ENCODE assay signal across 29 mouse cellular contexts in the genomic region with DNA sequence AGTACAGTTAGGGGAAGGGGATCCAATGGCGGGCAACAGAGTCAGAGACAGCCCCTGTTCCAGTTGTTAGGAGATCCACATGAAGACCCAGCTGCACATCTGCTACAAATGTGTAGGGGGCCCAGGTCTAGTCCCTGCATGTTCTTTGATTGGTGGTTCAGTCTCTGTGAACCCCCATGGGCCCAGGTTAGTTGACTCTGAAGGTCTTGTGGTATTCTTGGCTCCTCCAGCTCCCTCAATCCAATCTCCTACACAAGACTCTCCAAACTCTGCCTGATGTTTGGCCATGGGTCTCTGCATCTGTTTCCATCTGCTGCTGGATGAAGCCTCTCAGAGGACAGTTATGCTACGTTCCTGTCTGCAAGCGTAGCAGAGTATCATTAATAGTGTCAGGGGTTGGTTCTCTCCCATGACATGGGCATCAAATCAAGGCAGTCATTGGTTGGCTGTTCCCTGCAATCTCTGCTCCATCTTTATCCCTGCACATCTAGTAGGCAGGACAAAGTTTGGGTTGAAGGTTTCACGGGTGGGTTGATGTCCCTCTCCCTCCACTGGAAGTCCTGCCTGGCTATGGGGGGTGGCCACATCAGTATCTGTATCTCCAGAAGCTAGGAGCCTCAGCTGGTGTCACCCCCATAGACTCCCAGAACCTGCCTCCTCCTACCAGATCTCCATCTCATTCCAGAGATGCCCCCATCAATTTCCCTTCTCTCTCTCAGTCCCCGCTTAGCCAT. TPM values are rescaled to one million over a fixed set of nuclear protein-coding genes. Genes with fewer than 3 reads are reported as not detected.
DNase-seq lines count a peak whose midpoint lies in the region; ATAC-seq and TF ChIP-seq lines count a peak whose summit lies in the region.
"Had no signal": no experiment of that assay in that cellular context is flagged by ENCODE, and none has a peak within 500 bp of the region (broad histone marks: within the 10 kb centered on the region; RNA-seq: fewer than 3 reads in every experiment).

No protein-coding gene starts in this region.

- no peaks in the 10 kb centered on the region for H3K9me3 ChIP-seq in heart, embryonic 14.5 days (ENCODE audit: control insufficient read depth, low read length)
- H3K9me3 ChIP-seq in liver, postnatal 0 days (ENCODE audit: low read length): no peaks in the 10 kb centered on the region
- no peaks in the 10 kb centered on the region for H3K9me3 ChIP-seq in liver, embryonic 12.5 days (replicated peaks)
- no peaks in the 10 kb centered on the region for H3K9me3 ChIP-seq in stomach, embryonic 16.5 days (replicated peaks; ENCODE audit: control insufficient read depth, low read length)
- H3K9me3 ChIP-seq: embryonic facial prominence, embryonic 12.5 days; hindbrain, embryonic 12.5 days; intestine, embryonic 15.5 days; liver, embryonic 15.5 days; lung, embryonic 15.5 days; midbrain, embryonic 10.5 days; midbrain, embryonic 15.5 days had no signal

- no peak for TF ChIP-seq EP300 in liver, postnatal 0 days (IDR thresholded peaks at IDR 0.05; ENCODE audit: low read depth)

- H3K4me3 ChIP-seq in gastrocnemius, adult 2 months: no peak overlapping the region
- H3K4me3 ChIP-seq in heart, embryonic 14.5 days (ENCODE audit: control insufficient read depth in 1 of 2, insufficient read depth in 1 of 2, low read depth in 1 of 2, low read length in 2 of 2): no peak overlapping the region
- no peak overlapping the region for H3K4me3 ChIP-seq in liver, postnatal 0 days (ENCODE audit: low read depth, low read length)
- H3K4me3 ChIP-seq in liver, embryonic 12.5 days: no peak overlapping the region
- no peak overlapping the region for H3K4me3 ChIP-seq in stomach, embryonic 16.5 days (replicated peaks; ENCODE audit: low read length)
- H3K4me3 ChIP-seq: embryonic facial prominence, embryonic 12.5 days; hindbrain, embryonic 12.5 days; intestine, embryonic 15.5 days; liver, embryonic 15.5 days; lung, embryonic 15.5 days; midbrain, embryonic 10.5 days; midbrain, embryonic 15.5 days had no signal

- H3K36me3 ChIP-seq in heart, embryonic 14.5 days (ENCODE audit: control insufficient read depth, insufficient read depth, low read length): no peaks in the 10 kb centered on the region
- H3K36me3 ChIP-seq in liver, postnatal 0 days (replicated peaks; ENCODE audit: insufficient read depth, low read length): no peaks in the 10 kb centered on the region
- no peaks in the 10 kb centered on the region for H3K36me3 ChIP-seq in liver, embryonic 12.5 days
- H3K36me3 ChIP-seq in stomach, embryonic 16.5 days (ENCODE audit: control insufficient read depth, insufficient read depth, low read length): no peaks in the 10 kb centered on the region
- H3K36me3 ChIP-seq: embryonic facial prominence, embryonic 12.5 days; hindbrain, embryonic 12.5 days; intestine, embryonic 15.5 days; liver, embryonic 15.5 days; lung, embryonic 15.5 days; midbrain, embryonic 10.5 days; midbrain, embryonic 15.5 days had no signal

- TF ChIP-seq CTCF in gastrocnemius, adult 2 months (IDR thresholded peaks at IDR 0.05): no peak
- no peak for TF ChIP-seq CTCF in liver, postnatal 0 days (IDR thresholded peaks at IDR 0.05; ENCODE audit: low read depth)

- H3K27ac ChIP-seq in gastrocnemius, adult 2 months: peak overlapping the region; percentile 72
- peak overlapping the region; percentile 33 to 57; a peak in 2 of 4 replicates for H3K27ac ChIP-seq in heart, embryonic 14.5 days (replicated peaks in 1 of 2; ENCODE audit: control insufficient read depth in 1 of 2, insufficient read depth in 1 of 2, low read depth in 2 of 2, low read length in 2 of 2)
- 0 out of 2 replicates have a peak overlapping the region, but pooled peaks have one; percentile 29 for H3K27ac ChIP-seq in liver, postnatal 0 days (ENCODE audit: low read depth)
- no peak overlapping the region for H3K27ac ChIP-seq in liver, embryonic 12.5 days
- H3K27ac ChIP-seq in stomach, embryonic 16.5 days (ENCODE audit: low read length): peak overlapping the region; percentile 29; the same call in 1 of the 2 replicates
- H3K27ac ChIP-seq: embryonic facial prominence, embryonic 12.5 days; hindbrain, embryonic 12.5 days; hindbrain, postnatal 0 days; intestine, embryonic 15.5 days; kidney, postnatal 0 days; liver, embryonic 15.5 days; lung, embryonic 15.5 days; midbrain, embryonic 10.5 days; midbrain, embryonic 15.5 days had no signal

- 75% methylated on average over 5 of the region's 5 CpGs for WGBS in heart, embryonic 14.5 days
- WGBS in liver, postnatal 0 days (ENCODE audit: insufficient replicate concordance): 80% methylated on average over 5 of the region's 5 CpGs
- 65% methylated on average over 5 of the region's 5 CpGs for WGBS in liver, embryonic 12.5 days (ENCODE audit: insufficient replicate concordance)
- 90% methylated on average over 5 of the region's 5 CpGs for WGBS in stomach, embryonic 16.5 days

- DNase-seq in gastrocnemius, adult 2 months: no peak
- no peak for DNase-seq in gastrocnemius, postnatal 14 days
- no peak for DNase-seq in heart, postnatal 25 days (ENCODE audit: low spot score)
- DNase-seq in liver, postnatal 0 days: no peak
- DNase-seq: adrenal gland, adult 8-10 months; cerebellum, adult 8-10 months; cerebellum, postnatal 36 days; embryo, embryonic 11 days; layer of hippocampus, postnatal 36 days; left cerebral cortex, postnatal 4 days; right cerebral cortex, postnatal 25 days; spleen, adult 18-20 months; thymus, postnatal 4 days had no signal

- no peaks in the 10 kb centered on the region for H3K27me3 ChIP-seq in heart, embryonic 14.5 days (ENCODE audit: control insufficient read depth, insufficient read depth, low read length)
- no peaks in the 10 kb centered on the region for H3K27me3 ChIP-seq in liver, postnatal 0 days (ENCODE audit: insufficient read depth, low read length)
- peaks cover 8% of the 10 kb centered on the region; the same call in 1 of the 2 replicates for H3K27me3 ChIP-seq in liver, embryonic 12.5 days (replicated peaks)
- H3K27me3 ChIP-seq in stomach, embryonic 16.5 days (ENCODE audit: control insufficient read depth, insufficient read depth, low read length): no peaks in the 10 kb centered on the region
- H3K27me3 ChIP-seq: CH12.LX; embryonic facial prominence, embryonic 12.5 days; hindbrain, embryonic 12.5 days; intestine, embryonic 15.5 days; lung, embryonic 15.5 days; midbrain, embryonic 15.5 days had no signal

- ATAC-seq in heart, embryonic 14.5 days (ENCODE audit: insufficient number of reproducible peaks, insufficient read depth, low FRiP score, low read depth): no peak
- no peak for ATAC-seq in liver, postnatal 0 days
- ATAC-seq in liver, embryonic 12.5 days: no peak
- ATAC-seq in stomach, embryonic 16.5 days (ENCODE audit: insufficient read depth, low FRiP score): no peak
- ATAC-seq in megakaryocyte, adult 5-6 weeks (ENCODE audit: poor library complexity, severe bottlenecking): no peak
- ATAC-seq: forebrain, embryonic 14.5 days; hindbrain, postnatal 0 days; intestine, embryonic 15.5 days; midbrain, embryonic 15.5 days had no signal

- peaks cover 4 to 5% of the 10 kb centered on the region in 2 experiments for H3K4me1 ChIP-seq in heart, embryonic 14.5 days (ENCODE audit: control insufficient read depth in 2 of 2, insufficient read depth in 2 of 2, low read length in 2 of 2)
- H3K4me1 ChIP-seq in liver, postnatal 0 days (ENCODE audit: insufficient read depth): peaks cover 8% of the 10 kb centered on the region
- H3K4me1 ChIP-seq in liver, embryonic 12.5 days: no peaks in the 10 kb centered on the region
- no peaks in the 10 kb centered on the region for H3K4me1 ChIP-seq in stomach, embryonic 16.5 days (ENCODE audit: control insufficient read depth, insufficient read depth, low read length)
- H3K4me1 ChIP-seq: hindbrain, embryonic 12.5 days had no signal

- no peak overlapping the region for H3K9ac ChIP-seq in heart, embryonic 14.5 days (ENCODE audit: low read length)
- H3K9ac ChIP-seq in liver, postnatal 0 days (replicated peaks): no peak overlapping the region
- no peak overlapping the region for H3K9ac ChIP-seq in liver, embryonic 12.5 days
- H3K9ac ChIP-seq in stomach, embryonic 16.5 days (ENCODE audit: low read length): no peak overlapping the region
- H3K9ac ChIP-seq: embryonic facial prominence, embryonic 12.5 days; hindbrain, embryonic 12.5 days; intestine, embryonic 15.5 days; liver, embryonic 15.5 days; lung, embryonic 15.5 days; midbrain, embryonic 15.5 days had no signal

- H3K4me2 ChIP-seq in heart, embryonic 14.5 days (ENCODE audit: low read length): no peak overlapping the region
- H3K4me2 ChIP-seq in liver, postnatal 0 days (ENCODE audit: low read depth, low read length): no peak overlapping the region
- no peak overlapping the region for H3K4me2 ChIP-seq in liver, embryonic 12.5 days
- H3K4me2 ChIP-seq in stomach, embryonic 16.5 days (ENCODE audit: low read depth, low read length): no peak overlapping the region
- H3K4me2 ChIP-seq: embryonic facial prominence, embryonic 12.5 days; hindbrain, embryonic 12.5 days; intestine, embryonic 15.5 days; liver, embryonic 15.5 days; lung, embryonic 15.5 days; midbrain, embryonic 15.5 days had no signal

- intact Hi-C loops in gastrocnemius, adult 2 months (cut with DNase I): no loop called here
- intact Hi-C loops in gastrocnemius, postnatal 14 days (cut with DNase I; ENCODE audit: low total_unique reads): no loop called here
- intact Hi-C loops in heart, postnatal 25 days (cut with DNase I): loop anchor here (5.0 kb wide), 1 partner anchor 63 kb away; no protein-coding TSS in a partner anchor

RNA-seq across cellular contexts. Expression of a gene that starts 25.2 kb away (rescaled TPM):
- total RNA-seq in gastrocnemius, adult 2 months (2021): under 1 TPM; 0.26 to 0.47 TPM
- total RNA-seq in gastrocnemius, postnatal 14 days (2021): under 1 TPM; 0.43 to 0.66 TPM
- polyA plus RNA-seq in heart, embryonic 14.5 days (2014; fragmentation: Nextera tagmentation; extraction: Ambion mirVana): 0.07 and 0.11 TPM in 2 replicates
- under 1 TPM; 0.10 to 0.11 TPM for total RNA-seq in heart, postnatal 25 days (2021)
- 0.09 and 0.11 TPM in 2 replicates for polyA plus RNA-seq in liver, postnatal 0 days (2015; fragmentation: Nextera tagmentation; extraction: Ambion mirVana)
- polyA plus RNA-seq in liver, embryonic 12.5 days (2016; fragmentation: Nextera tagmentation; extraction: Ambion mirVana): 0.49 and 0.51 TPM in 2 replicates
- 0.61 and 0.77 TPM in 2 replicates for polyA plus RNA-seq in stomach, embryonic 16.5 days (2015; fragmentation: Nextera tagmentation; extraction: Ambion mirVana)
- not detected in 2 replicates for total RNA-seq in megakaryocyte, adult 5-6 weeks (2015)
- total RNA-seq in megakaryocyte, adult 5-6 weeks (2017): not detected in 2 replicates
- total RNA-seq: adrenal gland, adult 8-10 months; layer of hippocampus, postnatal 36 days; neutrophil, adult 5-6 weeks had no signal
- polyA plus RNA-seq: embryonic facial prominence, embryonic 12.5 days; forebrain, embryonic 14.5 days; hindbrain, embryonic 12.5 days; lung, embryonic 15.5 days; midbrain, embryonic 10.5 days; midbrain, embryonic 15.5 days had no signal
